12 mouse cellular contexts compared by ENCODE assay signal in the genomic region with DNA sequence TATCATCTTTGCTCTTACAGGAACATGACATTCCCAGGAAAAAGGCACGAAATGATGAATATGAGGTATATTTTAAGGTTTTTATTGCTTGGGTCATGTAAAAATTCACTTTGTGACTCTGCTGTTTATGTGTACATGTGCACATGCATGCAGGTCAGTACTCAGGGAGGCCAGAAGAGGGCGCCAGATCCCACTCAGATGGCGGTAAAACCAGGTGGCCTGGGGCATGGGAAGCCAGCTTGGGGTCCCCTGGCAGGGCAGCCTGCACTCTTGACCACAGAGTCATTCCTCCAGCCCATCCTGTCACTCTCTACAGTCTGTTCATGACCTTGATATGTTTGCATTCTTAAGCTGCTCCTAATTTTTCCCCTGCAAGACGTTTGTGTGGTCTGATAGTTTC. TPM values are rescaled to one million over a fixed set of nuclear protein-coding genes. Genes with fewer than 3 reads are reported as not detected.
DNase-seq lines count a peak whose midpoint lies in the region; ATAC-seq and TF ChIP-seq lines count a peak whose summit lies in the region.
"Had no signal": no experiment of that assay in that cellular context is flagged by ENCODE, and none has a peak within 500 bp of the region (broad histone marks: within the 10 kb centered on the region; RNA-seq: fewer than 3 reads in every experiment).

No protein-coding gene starts in this region.

- H3K4me2 ChIP-seq in lung, postnatal 0 days (replicated peaks; ENCODE audit: low read depth, low read length): no peak overlapping the region
- H3K4me2 ChIP-seq in hindbrain, embryonic 11.5 days (replicated peaks; ENCODE audit: low read depth, low read length): no peak overlapping the region
- H3K4me2 ChIP-seq: limb, embryonic 12.5 days had no signal

- TF ChIP-seq EP300 in lung, postnatal 0 days (IDR thresholded peaks at IDR 0.05): no peak

- 68% methylated on average over 4 of the region's 4 CpGs for WGBS in lung, postnatal 0 days
- 79% methylated on average over 4 of the region's 4 CpGs for WGBS in bone marrow, adult 2 months
- 71% methylated on average over 4 of the region's 4 CpGs for WGBS in small intestine, adult 2 months
- WGBS in hindbrain, embryonic 11.5 days: 74% methylated on average over 4 of the region's 4 CpGs

- H3K9me3 ChIP-seq in lung, postnatal 0 days (ENCODE audit: low read length): no peaks in the 10 kb centered on the region
- no peaks in the 10 kb centered on the region for H3K9me3 ChIP-seq in hindbrain, embryonic 11.5 days (ENCODE audit: control insufficient read depth, low read length)
- H3K9me3 ChIP-seq: limb, embryonic 12.5 days had no signal

- DNase-seq in gastrocnemius, adult 2 months: no peak
- no peak for DNase-seq in gastrocnemius, postnatal 4 days (ENCODE audit: low spot score in 2 of 2)
- DNase-seq in lung, postnatal 0 days (ENCODE audit: low spot score): no peak
- DNase-seq in lung, postnatal 14 days: no peak
- DNase-seq in hindbrain, embryonic 11.5 days (ENCODE audit: low spot score): no peak
- DNase-seq in heart, postnatal 10 days: no peak
- DNase-seq: cerebellum, adult 9-11 months; midbrain, embryonic 14.5 days had no signal

- no peak overlapping the region for H3K9ac ChIP-seq in lung, postnatal 0 days (replicated peaks; ENCODE audit: low read depth)
- no peak overlapping the region for H3K9ac ChIP-seq in hindbrain, embryonic 11.5 days (ENCODE audit: low read depth, low read length)
- H3K9ac ChIP-seq: limb, embryonic 12.5 days had no signal

- intact Hi-C loops in gastrocnemius, adult 2 months (cut with DNase I): no loop called here
- intact Hi-C loops in heart, postnatal 10 days (cut with DNase I): loop anchor here (10.0 kb wide), 1 partner anchor 362 kb away; no protein-coding TSS in a partner anchor

- H3K27ac ChIP-seq in gastrocnemius, adult 2 months: no peak overlapping the region
- no peak overlapping the region for H3K27ac ChIP-seq in lung, postnatal 0 days (ENCODE audit: low read length)
- H3K27ac ChIP-seq in bone marrow, adult 2 months (ENCODE audit: control insufficient read depth, insufficient read depth, low read depth, low read length, poor library complexity): no peak overlapping the region
- H3K27ac ChIP-seq in small intestine, adult 2 months (ENCODE audit: insufficient read depth, low read depth, low read length): no peak overlapping the region
- H3K27ac ChIP-seq in hindbrain, embryonic 11.5 days (ENCODE audit: low read depth, low read length): no peak overlapping the region
- H3K27ac ChIP-seq: limb, embryonic 12.5 days had no signal

- peak; percentile 50 for TF ChIP-seq CTCF in gastrocnemius, adult 2 months (IDR thresholded peaks at IDR 0.05)
- peak; percentile 51 for TF ChIP-seq CTCF in lung, postnatal 0 days (IDR thresholded peaks at IDR 0.05)
- TF ChIP-seq CTCF in bone marrow, adult 2 months (IDR thresholded peaks at IDR 0.05; ENCODE audit: control insufficient read depth, insufficient read depth, low read length): peak; percentile 65
- TF ChIP-seq CTCF in small intestine, adult 2 months (IDR thresholded peaks at IDR 0.05; ENCODE audit: extremely low read depth, insufficient read length, insufficient replicate concordance, low read depth, low read length): peak; percentile 62; the same call in 1 of the 2 replicates

- no peak overlapping the region for H3K4me3 ChIP-seq in gastrocnemius, adult 2 months
- no peak overlapping the region for H3K4me3 ChIP-seq in lung, postnatal 0 days (ENCODE audit: low read depth, low read length)
- H3K4me3 ChIP-seq in bone marrow, adult 2 months (replicated peaks; ENCODE audit: control insufficient read depth, low read depth, low read length): no peak overlapping the region
- H3K4me3 ChIP-seq in small intestine, adult 2 months (ENCODE audit: low read depth, low read length): no peak overlapping the region
- no peak overlapping the region for H3K4me3 ChIP-seq in hindbrain, embryonic 11.5 days (ENCODE audit: low read depth, low read length)
- H3K4me3 ChIP-seq: limb, embryonic 12.5 days had no signal

- H3K4me1 ChIP-seq in lung, postnatal 0 days (ENCODE audit: insufficient read depth, low read depth, low read length): no peaks in the 10 kb centered on the region
- no peaks in the 10 kb centered on the region for H3K4me1 ChIP-seq in bone marrow, adult 2 months (ENCODE audit: control insufficient read depth, insufficient read depth, low read length)
- H3K4me1 ChIP-seq in small intestine, adult 2 months (ENCODE audit: control insufficient read depth, insufficient read depth, insufficient read length, low read length): peaks cover 9% of the 10 kb centered on the region; the same call in 1 of the 2 replicates
- no peaks in the 10 kb centered on the region for H3K4me1 ChIP-seq in hindbrain, embryonic 11.5 days (replicated peaks; ENCODE audit: control insufficient read depth, insufficient read depth, low read length)

- H3K27me3 ChIP-seq in lung, postnatal 0 days (replicated peaks; ENCODE audit: insufficient read depth, low read length): no peaks in the 10 kb centered on the region
- no peaks in the 10 kb centered on the region for H3K27me3 ChIP-seq in small intestine, adult 2 months (ENCODE audit: control insufficient read depth, insufficient read depth, low read length)
- no peaks in the 10 kb centered on the region for H3K27me3 ChIP-seq in hindbrain, embryonic 11.5 days (ENCODE audit: control insufficient read depth, insufficient read depth, low read length)
- H3K27me3 ChIP-seq: limb, embryonic 12.5 days had no signal

- no peaks in the 10 kb centered on the region for H3K36me3 ChIP-seq in lung, postnatal 0 days (ENCODE audit: insufficient read depth, low read length)
- peaks cover 2% of the 10 kb centered on the region for H3K36me3 ChIP-seq in small intestine, adult 2 months (ENCODE audit: control insufficient read depth, insufficient read depth, low read length)
- H3K36me3 ChIP-seq in hindbrain, embryonic 11.5 days (ENCODE audit: control insufficient read depth, insufficient read depth, low read length): 0 out of 2 replicates have a peak, but pooled peaks cover 2% of the 10 kb centered on the region

- no peak for ATAC-seq in lung, postnatal 0 days
- ATAC-seq in hindbrain, embryonic 11.5 days (ENCODE audit: low FRiP score): no peak
- ATAC-seq: intestine, embryonic 16.5 days had no signal

- TF ChIP-seq POLR2A in bone marrow, adult 2 months (IDR thresholded peaks at IDR 0.05; ENCODE audit: borderline replicate concordance, control insufficient read depth, low read depth, low read length): no peak
- TF ChIP-seq POLR2A in small intestine, adult 2 months (IDR thresholded peaks at IDR 0.05; ENCODE audit: low read depth, low read length): no peak

RNA-seq across cellular contexts. Expression of a gene that starts 12.6 kb away (rescaled TPM):
- total RNA-seq in gastrocnemius, adult 2 months (2021): 10 to 100 TPM; 43.7 to 59.7 TPM
- total RNA-seq in gastrocnemius, postnatal 4 days (2021): 10 to 100 TPM; 48.4 to 56.0 TPM
- 94.1 and 104 TPM in 2 replicates for polyA plus RNA-seq in lung, postnatal 0 days (2015; fragmentation: Nextera tagmentation; extraction: Ambion mirVana)
- polyA plus RNA-seq in bone marrow, adult 2 months (2011; ENCODE audit: insufficient read depth, insufficient read length, low replicate concordance, missing spikeins): 23.9 and 27.3 TPM in 2 replicates
- polyA plus RNA-seq in small intestine, adult 2 months (2012; rRNA removed): 32.2 and 48.5 TPM in 2 replicates
- polyA plus RNA-seq in hindbrain, embryonic 11.5 days (2014; fragmentation: Nextera tagmentation; extraction: Ambion mirVana): 84.9 and 86.4 TPM in 2 replicates
- 100 to 1,000 TPM; 105 to 116 TPM for total RNA-seq in heart, postnatal 10 days (2021)
